In genomic region chr1:191084951-191085559, GRCm38 (mm10) we compare ENCODE assay signal across 1 mouse cellular context.
A peak's percentile ranks its signal among the peaks of the same experiment; 100 is the strongest.
TF ChIP-seq lines count a peak whose summit lies in the region.

No protein-coding gene starts in this region.

TF ChIP-seq in CH12.LX, 34 proteins besides CTCF, POLR2A, EP300 and RAD21 (continued from another document):
- no peak; the same call in 1 of the 2 replicates for TF ChIP-seq POLR2AphosphoS2 (IDR thresholded peaks at IDR 0.05; ENCODE audit: low read depth, low read length)
- no peak for TF ChIP-seq UBTF (IDR thresholded peaks at IDR 0.05; ENCODE audit: low read depth, low read length)
- TF ChIP-seq USF1 (IDR thresholded peaks at IDR 0.05; ENCODE audit: low read depth, low read length): no peak
- no peak for TF ChIP-seq ZKSCAN1 (IDR thresholded peaks at IDR 0.05; ENCODE audit: borderline replicate concordance, low read depth, low read length)
- TF ChIP-seq CHD1 (IDR thresholded peaks at IDR 0.05; ENCODE audit: low read depth, low read length): 0 out of 2 replicates have a peak, but pooled peaks have one; percentile 64
- TF ChIP-seq MAX (IDR thresholded peaks at IDR 0.05; ENCODE audit: low read length): peak; percentile 72
- no peak for TF ChIP-seq TCF12 (IDR thresholded peaks at IDR 0.05; ENCODE audit: low read depth, low read length)
- TF ChIP-seq HCFC1 (IDR thresholded peaks at IDR 0.05; ENCODE audit: low read depth, low read length): no peak
- no peak for TF ChIP-seq NRF1 (IDR thresholded peaks at IDR 0.05; ENCODE audit: low read depth, low read length)
- no peak for TF ChIP-seq MEF2A (IDR thresholded peaks at IDR 0.05; ENCODE audit: borderline replicate concordance, low read depth, low read length)
- TF ChIP-seq BHLHE40 (IDR thresholded peaks at IDR 0.05; ENCODE audit: low read depth, low read length): peak; percentile 72
- no peak for TF ChIP-seq GABPA (IDR thresholded peaks at IDR 0.05; ENCODE audit: insufficient replicate concordance, low read depth, low read length)
- peak; percentile 60 for TF ChIP-seq SMC3 (IDR thresholded peaks at IDR 0.05; ENCODE audit: low read depth, low read length)
- TF ChIP-seq NELFE (IDR thresholded peaks at IDR 0.05; ENCODE audit: low read depth, low read length): peak; percentile 40; the same call in 1 of the 2 replicates
- TF ChIP-seq ETS1 (conservative IDR thresholded peaks at IDR 0.05; ENCODE audit: low read depth, low read length): 0 out of 2 replicates have a peak, but pooled peaks have one; percentile 8
- no peak for TF ChIP-seq ZNF384 (IDR thresholded peaks at IDR 0.05; ENCODE audit: low read depth, low read length)
TF ChIP-seq in CH12.LX: peak in this region for 10.
